Mouse (Mus musculus) urinary bladder, postnatal 25 days (tissue): ENCODE data around the gene Lrrc42.

Experiments
- DNase-seq: peaks from one replicate; pipeline ENCODE4 v3.0.0; 2022; ENCODE audit warnings: low spot score

Lrrc42 gene

DNA sequence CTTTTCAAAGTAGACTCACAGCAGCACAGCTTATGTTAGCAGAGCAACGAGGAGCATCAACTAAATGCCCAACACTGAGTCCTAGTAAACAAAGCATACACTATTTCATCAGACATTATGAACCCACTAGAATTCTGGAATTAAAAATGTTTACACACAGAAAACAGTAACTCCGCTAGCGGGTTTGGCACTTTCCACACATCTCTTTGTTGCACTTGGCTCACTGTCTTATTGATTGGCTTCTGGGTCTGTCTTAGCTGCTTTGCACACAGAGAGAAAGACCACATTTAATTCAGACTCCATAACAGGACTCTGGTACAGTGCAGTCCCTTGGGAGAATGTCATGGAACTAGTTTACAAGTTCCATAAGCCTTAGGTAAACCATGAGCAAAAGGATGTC is 5.3 kb downstream of the Lrrc42 start:
- no peak for DNase-seq

DNA sequence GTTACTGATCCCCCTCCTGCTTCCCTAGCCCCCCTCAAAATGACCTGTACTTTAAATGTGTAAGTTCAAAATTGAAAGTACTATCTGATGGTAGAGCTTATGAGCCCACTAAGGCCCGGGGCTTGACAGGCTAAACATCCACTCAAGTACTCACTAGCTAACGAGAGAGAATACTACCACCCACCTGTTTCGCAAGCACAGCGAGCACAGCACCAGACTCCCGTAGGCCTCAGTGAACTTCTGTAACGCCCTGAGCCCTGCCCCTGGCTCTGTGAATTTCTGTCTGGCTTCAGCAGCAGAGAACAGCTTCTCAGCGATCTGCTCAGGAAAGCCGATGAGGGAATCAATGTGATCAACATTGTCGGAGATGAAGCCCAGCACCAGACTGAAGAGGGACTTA is 6.2 kb downstream of the Lrrc42 start:
- no peak for DNase-seq

DNA sequence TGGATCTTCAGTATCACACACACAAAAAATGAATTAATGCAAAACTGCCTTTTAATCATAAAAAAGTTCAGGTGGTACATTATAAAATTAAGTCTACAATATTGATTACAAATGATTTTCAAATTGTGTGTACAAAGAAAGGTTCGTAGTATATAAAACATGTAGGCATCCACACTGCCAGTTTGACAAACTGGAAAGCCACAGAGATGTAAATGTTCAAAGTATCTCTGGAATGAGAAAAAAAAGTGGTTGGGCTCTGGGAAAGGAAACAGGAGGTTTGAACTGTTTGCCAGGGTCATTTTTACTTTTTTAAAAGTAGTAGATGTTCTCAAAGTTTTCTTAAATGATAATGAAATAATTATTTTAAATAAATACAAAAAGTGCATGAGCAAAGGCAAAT is 7.3 kb downstream of the Lrrc42 start:
- DNase-seq: no peak

DNA sequence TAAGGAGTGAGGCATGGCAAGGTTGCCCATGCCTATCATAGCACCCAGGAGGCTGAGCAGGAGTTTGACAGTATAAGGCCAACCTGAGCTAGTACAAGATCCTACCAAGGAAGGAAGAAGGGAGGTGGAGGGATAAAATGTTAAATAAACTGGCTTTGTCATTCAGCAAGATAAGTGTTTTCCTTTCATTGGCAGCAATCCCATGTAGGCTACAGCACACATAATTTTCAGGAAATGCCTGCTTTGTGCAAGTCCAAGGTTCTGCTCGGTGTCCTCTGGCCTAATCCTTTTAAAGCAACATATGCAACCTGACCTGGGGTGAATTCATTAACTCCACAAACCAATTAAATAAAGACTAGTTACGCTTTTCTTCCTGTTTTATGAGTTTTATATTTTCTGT is 8.0 kb downstream of the Lrrc42 start:
- no peak for DNase-seq

DNA sequence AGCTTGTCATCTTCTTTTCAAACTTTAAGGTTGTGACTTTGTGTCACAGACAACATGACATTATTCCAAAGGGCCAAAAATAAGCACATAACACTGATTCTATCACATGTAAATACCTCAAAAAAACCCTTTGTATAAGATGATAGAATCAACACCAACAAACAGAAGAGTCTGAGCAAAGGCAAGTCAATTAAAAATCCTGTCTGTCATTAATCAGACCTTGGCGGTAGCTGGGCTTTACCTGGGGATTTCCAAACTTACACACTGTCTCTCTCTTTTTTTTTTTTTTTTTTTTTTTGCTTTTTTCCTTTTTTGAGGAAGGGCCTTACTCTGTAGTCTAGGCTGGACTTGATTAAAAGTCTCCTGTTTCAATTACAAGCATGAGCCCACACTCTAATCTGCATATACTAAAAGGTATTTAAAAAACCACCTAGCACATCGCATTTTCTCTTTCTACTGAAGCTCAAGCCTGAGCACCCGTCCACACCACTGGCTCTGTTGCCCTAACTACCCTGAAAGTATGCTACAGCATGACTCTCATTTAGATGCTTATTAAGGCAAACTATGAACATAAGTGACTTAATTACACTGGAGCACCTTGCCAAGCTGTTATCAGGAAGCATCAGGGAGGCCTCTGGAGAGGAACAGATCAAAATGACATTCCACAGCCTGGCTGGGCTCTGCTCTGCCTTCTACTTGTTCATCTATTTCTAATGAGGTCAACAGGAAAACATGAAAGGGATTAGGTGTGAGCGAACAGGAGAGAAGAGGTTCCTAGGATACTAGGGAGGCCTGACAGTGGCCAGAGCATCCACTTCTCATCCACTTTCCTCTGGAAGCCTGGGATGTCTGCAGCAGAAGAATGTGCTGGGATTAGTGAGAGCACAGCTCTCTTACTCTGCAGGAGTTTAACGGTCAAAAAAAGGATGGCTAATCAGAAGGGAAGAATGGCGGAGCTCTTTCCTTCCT is 9.7 kb downstream of the Lrrc42 start:
- no peak for DNase-seq

DNA sequence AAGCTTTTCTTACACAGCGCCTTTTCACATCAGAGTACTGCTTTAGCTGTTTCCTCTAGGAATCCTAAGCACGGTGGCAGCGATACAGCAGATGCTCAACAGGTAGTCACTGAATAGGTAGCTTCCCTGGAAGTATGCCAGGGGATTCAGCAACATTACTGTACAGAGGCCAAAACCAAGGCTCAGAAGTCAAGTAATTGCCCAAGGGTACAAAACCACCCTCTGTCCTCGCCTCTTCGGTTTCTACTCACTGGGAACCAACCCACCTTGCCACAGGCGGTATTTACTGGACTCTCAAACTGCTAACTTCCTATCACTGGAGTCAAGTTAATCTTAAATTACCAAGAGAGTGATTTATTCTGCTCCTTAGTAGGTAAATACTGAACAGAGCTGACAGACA is 13.1 kb downstream of the Lrrc42 start:
- DNase-seq: no peak

DNA sequence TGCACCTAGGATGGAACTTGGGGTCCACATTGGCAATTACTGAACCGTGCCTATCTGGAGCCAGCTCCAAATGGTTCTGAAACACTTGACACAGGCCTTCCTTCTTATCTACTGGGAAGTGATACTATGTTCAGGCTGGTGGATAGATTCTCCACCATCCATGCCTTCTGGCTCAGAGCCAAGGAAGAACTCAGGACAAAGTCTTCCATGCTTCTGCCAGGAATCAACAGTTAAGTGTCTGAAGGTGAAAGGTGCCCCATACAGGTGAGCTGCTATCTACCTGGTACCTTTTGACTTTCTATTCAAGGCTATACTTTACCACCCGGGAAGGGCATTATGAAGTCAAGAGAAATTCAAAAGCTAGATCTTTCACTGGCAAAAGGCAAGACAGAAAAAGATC is 15.1 kb downstream of the Lrrc42 start:
- DNase-seq: no peak

DNA sequence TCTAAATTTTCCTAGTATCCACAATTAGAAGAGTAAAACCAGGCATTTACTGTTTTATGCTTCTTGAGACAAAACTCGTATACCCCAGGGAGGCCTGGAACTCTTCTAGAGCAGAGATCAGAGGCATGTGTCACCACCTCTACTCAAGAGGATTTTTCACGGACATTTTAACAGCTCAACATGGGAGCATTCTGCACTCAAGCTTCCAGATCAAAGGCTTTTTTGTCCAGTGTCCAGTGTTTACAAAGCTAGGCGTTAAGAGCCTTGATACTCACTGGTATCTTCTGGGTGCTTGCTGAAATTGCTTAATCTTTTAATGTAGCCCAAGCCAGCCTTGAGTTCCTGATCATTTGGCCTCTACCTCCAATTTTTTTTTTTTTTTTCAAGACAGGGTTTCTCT is 21.1 kb downstream of the Lrrc42 start:
- DNase-seq: no peak

DNA sequence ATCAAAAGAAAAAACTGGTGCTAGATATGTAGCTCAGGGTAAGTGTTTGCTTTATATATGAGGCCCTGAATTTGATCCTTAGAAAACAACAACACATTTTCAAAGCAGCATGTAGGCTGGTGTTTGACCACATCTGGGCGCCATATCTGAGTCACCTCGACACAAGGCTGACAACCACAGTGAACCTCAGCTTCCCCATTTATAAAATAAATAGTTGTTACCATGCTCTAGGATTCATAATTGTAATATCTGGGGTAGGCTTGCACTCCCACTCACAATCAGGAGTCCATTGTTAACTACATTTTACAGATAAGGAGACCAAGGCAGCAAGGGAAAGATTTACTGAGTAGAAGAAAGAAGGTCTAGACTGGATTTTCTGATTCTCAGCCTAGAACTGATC is 27.0 kb downstream of the Lrrc42 start:
- no peak for DNase-seq

DNA sequence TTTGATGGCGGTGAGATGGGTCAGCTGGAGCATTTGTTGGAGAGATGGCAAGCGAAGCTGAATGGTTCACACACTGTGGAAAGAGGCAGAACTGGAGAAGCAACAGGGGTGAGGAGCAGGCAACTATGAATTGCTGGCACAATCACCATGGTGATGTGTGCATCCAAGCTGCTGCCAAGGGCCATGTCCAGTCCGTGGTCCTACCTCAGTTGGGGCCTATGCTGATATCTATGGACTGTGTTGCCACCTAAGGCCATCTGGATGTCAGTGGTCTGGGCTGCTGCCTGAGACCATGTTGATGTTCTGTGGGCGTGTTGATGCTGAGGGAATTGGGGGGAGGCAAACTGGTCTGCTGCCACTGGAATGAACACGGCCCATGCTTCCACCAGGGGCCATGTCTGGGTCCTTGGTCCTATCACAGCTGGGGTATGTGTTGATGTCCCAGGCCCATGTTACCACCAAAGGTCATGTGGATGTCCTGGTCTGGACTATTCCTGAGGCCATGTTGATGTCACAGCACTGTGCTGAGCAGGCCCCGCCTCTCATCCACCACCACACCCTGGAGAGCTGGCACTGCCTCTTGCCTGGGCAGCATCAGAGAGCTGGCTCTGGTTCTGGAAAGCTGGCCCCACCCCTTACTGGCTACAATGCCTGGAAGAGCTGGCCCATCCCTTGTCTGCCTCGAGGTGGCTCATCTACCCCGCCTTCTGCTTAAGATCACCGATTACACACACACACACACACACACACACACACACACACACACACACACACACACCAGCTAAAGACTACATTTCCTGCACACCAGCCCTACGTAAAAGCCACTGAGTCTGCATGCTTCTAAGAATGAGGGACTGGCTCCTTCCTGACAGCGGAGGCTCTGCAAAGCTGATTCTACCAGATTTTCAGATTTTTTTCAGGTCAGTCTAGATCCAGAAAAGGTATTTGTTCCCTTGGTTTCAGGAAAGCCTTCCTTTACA is 29.8 kb downstream of the Lrrc42 start:
- DNase-seq: peak; percentile 34

DNA sequence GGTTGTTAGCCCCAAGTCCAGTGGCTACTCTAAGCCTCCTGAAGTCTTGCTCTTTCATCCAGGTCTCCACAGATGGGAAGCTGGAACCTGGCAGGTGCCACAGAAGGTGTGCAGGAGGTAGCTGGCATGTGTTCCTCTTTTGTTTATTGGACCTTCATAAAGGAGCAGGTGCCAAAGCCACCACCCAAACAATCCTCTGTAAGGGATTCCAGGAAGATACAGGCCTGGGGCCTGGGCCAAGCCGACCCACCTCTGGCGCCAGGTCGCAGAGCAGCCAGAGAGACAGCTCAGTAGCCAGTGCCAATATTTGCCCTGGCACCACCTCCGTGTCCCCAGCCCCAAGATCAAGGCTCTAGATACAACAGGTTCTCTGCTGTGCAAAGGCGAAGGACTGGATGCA is 31.8 kb downstream of the Lrrc42 start:
- DNase-seq: no peak

DNA sequence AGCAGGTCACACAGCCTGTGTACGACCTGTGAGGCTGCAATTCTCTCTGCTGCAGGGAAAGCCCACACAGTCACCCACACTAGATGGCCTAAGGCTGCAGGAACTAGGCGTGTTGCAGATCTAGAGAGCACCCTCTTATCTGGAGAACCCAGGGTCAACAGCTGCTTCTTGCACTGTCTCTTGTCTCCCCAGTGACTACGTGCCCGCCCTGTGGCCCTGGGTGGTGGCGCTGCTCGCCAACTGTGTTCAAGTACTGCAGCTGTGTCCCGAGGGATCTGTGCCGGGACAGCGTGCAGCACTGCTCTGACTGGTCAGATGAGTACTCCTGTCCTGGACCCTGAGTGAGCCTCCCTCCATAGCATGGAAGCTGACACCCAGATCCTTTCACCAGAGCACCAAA is 35.8 kb downstream of the Lrrc42 start:
- no peak for DNase-seq

DNA sequence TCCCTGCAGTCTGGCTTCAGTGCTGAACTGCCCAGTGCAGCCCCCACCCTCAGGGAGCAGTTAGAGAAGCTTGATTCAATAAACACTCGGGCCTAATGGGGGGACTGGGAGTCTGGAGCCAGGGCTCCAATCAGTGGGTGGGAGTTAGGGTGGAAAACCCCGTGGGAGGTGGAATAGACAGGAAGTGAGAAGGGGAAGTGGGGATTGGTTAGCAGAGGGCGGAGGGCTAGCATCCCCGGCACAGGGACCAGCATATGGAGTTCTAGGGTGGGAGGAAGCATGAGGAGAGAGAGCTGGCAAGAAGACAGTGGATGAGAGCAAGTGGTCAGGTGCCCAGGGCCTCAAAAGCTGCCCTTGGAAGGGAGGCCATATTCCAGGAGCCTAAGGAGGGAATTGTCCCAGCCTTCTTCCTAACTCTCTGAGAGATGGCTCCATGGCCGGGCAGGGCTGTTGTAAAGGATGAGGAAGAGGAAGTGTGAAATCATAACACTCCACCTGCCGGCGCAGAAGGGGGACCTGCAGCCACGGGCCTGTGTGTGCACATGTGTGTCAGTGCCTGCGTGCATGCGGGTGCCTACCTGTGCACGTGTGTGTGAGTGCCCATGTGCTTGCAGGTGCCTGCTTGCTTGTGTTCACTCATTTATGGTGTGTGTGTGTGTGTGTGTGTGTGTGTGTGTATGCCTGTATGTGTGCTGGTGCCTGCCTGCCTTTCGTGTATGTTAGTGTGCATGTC is 39.9 kb downstream of the Lrrc42 start:
- no peak for DNase-seq

DNA sequence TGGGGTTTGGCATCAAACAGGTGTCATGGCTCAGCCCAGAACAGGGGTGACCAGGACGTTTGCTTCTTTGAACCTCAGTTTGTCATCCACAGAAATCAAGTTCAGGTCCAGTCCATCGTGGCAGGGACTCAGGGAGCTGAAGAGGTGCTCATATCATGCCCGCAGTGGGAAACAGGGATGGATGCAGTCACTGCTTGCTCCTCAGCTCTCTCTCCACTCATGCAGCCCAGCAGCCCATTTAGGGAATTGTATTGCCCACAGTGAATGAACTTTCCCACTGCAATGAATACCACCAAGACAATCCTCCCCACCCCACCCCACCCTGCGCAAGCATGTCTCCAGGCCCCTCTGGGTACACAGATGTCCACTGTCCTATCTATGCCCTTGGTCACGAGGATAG is 41.4 kb downstream of the Lrrc42 start:
- DNase-seq: no peak

DNA sequence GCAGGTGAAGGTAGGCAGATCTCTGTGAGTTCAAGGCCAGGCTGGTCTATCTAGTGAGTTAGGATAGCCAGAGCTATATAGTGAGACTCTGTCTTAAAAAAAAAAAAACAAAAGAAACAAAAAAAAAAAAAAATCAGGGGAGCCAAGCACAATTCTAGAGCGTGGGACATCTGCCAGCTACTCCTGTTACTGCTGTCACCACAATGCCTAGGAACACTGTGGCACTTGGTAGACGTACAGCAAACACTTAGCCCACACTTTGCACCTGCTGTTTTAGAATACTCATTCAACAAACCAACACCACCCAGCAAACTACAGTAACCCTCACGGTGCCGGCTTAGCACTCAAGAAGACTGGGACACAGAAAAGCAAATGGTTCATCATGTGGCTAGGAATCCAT is 41.9 kb downstream of the Lrrc42 start:
- DNase-seq: no peak

DNA sequence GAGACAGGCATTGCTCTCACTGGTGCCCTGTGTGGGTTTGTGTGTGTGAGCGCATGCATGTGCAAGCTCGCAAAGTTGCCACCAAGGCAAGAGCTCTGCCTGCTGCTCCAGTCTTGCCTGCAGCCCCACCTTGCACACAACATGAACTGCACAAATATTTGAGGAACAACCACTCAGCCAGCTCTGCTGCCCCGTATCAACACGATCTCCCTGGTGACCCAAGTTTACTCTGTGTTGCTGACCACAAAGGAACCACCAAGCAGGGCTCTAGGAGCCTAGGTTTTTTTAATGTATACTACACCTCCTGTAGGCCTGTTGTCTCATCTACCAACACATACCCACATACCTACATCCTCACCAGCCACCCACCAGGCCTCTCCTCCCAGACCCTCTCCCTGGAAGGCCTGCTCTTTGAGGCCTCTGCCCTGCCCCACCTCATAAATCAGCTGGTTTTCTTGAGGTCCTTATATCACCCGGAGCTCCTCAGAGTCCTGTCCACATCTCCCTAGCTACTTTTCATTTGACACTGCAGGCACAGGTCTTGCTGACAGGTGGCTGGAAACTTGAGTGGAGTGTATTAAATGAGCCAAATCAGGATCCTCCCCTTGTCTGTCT is 42.7 kb downstream of the Lrrc42 start:
- peak; percentile 28 for DNase-seq

DNA sequence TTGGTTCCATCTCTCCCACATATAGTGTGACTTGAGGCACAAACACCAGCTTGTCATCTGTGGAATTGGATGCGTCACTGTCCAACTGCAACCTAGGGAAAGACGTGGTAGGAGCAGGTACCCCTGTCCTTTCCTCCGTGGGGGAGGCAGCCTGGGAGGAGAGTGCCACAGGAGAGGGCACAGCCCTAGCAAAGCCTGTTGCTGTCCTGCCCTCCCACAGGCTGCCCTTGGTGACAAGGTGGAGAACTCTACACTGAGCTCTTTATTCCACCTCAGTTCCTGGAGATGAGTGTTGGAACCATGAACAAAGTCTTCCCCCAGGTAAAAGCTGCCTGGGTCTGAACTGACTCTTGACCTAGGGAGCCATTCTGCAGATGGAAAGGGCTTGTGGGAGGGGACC is 44.5 kb downstream of the Lrrc42 start, which contains the start of gene Ldlrad1:
Gene Ldlrad1 (plus strand): TSS at position 301 of the 400 bp plus-strand sequence.
- no peak for DNase-seq

DNA sequence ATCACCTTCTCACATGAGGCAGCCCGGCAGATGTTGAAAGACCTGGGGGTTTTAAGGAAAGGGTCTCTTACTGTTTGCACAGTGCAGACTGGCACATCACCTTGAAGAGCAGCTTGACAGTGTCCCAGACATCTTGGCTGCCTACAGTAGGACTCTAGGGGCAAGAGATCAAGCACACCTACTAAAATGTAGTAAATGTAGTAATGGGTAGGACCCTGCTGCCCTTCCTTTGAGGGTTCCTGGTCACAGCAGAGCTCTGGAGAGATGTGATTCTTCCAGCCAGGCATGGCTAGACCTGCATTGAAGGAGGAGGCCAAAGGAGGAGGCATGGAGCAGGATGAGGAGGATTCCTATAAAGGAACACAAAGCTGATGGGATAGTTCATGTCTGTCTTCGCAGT is 46.3 kb downstream of the Lrrc42 start:
- DNase-seq: no peak

DNA sequence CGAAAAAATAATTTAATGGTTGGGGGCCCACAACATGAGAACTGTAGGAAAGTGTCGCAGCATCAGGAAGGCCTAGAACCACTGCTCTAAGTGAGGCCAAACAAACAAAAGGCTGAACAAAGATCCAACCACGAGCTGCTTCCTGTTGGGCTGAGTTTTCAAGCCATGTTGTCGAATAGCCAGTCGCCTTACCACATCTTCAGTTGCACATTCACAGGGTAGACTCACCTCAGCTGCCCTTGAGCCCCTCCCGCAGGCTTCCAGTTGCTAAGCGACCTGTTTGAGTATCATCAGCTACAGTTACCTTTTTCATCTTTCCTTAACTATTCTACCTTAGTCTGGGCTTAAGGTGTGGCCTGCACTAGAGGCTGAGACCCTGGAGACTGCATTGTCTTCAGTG is 50.3 kb downstream of the Lrrc42 start:
- DNase-seq: no peak

DNA sequence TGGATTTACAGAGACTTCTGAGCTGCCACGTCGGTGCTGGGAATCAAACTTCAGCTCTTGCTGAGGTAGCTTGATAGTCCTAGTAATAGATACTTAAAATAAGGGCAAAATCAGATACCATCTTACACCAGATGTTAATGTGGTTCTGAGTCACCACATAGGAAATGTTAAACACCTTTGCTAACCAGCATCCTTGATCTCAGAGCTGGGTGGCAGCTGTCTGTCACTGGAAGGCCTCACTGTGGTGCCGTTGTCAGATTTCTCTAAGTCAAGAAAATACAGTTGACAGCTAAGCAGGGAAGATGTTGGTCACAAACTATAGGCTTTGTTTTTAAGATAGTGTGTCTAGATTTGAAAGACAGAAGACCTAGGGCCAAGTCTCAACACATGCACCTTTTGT is 51.6 kb downstream of the Lrrc42 start:
- DNase-seq: no peak

DNA sequence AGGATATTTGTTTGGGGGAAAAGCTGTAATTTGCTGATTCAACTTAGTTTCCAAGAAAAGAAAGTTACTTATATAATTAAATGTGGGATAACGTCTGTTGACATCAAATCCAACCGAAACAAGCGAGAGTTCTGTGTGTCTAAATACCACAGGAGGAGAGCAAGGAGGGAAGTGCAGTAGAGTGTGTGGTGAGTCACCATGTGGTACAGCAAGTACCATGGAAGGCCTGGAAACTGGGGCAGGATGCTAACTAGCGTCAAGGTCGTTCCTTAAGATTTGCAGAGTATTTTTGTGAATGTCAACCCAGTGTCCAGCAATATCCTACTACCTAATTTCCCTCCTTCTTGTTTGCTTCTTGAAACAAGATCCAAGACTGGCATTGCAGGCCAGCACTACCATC is 55.3 kb downstream of the Lrrc42 start:
- no peak for DNase-seq

DNA sequence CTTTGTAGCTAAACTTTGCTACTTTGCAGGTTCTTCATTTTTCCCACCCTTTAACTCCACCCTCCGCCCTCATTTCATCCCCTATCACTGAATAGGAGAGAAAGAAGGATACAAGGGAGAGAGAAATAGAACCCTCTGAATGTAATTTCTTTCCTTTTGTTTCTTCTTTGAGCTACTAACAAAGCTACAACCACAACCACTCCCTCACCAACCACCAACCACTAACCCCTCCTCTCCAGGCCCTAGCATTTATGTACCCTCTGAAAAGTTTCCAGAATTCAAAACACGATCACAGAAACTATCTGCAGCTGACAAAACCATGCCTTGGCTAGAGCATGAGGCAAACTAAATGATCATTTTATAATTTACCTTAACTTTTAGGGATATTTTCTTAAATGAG is 56.9 kb downstream of the Lrrc42 start:
- DNase-seq: no peak
